Mouse (Mus musculus) cerebellum, adult 9-11 months (tissue): ENCODE data around the gene Zfp579.

Source experiments
- DNase-seq: peaks from one replicate; pipeline ENCODE4 v3.0.0; 2022

The Zfp579 gene

DNA sequence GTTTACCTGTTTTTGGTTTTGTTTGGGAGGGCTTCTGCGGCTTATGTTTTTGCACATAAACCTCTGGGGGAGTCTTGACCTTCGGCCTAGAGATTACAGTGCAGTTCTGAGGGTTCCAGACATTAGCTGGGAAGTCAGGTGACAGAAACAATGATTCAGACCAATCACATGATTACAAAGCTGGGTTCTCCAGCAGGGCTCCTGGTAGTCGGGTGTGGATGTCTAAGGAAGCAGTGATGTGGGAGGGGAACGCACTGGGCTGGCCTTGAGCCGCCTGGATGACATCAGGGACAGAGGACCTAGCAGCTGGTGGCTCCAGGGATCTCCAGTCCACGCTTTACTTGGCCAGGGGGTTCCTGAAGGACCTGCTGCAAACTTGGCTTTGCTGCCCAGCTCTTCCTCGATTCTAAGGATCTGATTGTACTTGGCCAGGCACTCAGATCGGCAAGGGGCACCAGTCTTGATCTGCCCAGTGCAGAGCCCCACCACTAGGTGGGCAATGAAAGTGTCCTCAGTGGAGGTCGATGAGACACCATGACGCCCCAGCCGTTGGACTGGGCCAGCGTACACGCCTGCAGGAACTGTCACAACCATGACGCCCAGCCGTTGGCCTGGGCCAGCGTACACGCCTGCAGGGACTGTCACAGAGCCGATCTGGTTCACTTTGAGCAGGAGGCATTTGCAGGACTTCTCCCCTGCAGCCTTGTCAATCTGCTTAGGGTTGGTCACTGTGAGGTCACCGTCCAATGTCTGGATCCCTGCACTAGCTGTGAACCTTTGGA lies 45.2 kb downstream of the Zfp579 start:
- DNase-seq, result no peak

DNA sequence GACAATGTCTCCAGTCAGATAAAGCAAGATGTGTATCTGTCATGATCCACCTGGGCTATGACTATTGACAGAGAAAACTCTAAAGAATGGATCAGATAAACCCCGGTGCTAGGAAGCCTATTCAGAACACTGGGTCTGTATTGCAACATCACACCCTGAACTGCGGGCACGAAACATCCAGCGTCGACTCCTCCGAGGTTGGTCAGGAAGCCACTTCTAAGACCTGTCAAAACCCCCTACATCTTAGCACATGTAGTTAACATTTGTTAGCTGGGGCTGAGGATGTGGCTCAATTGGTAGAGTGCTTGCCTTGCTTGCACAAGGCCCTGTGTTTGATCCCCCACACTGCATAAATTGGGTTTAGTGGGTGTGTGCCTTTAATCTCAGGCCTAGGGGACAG lies 47.6 kb downstream of the Zfp579 start:
- DNase-seq, result no peak

DNA sequence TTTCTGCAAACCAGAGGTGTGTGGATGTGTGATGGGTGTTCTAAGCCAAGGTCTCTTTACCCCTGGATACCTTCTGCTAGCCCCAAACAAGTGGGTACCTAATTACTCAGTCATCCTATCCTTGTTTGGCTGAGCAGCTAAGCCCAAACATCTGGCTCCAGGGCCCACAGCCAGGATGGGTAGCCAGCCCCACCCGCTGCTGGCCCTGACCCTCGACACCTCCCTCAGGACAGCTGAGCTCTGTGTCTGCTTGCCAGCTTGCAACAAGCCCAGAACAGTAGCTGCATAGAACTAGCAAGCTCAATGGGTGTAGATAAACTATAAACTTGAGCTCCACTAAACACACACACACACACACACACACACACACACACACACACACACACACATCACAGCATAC lies 48.1 kb downstream of the Zfp579 start:
- no peak for DNase-seq

DNA sequence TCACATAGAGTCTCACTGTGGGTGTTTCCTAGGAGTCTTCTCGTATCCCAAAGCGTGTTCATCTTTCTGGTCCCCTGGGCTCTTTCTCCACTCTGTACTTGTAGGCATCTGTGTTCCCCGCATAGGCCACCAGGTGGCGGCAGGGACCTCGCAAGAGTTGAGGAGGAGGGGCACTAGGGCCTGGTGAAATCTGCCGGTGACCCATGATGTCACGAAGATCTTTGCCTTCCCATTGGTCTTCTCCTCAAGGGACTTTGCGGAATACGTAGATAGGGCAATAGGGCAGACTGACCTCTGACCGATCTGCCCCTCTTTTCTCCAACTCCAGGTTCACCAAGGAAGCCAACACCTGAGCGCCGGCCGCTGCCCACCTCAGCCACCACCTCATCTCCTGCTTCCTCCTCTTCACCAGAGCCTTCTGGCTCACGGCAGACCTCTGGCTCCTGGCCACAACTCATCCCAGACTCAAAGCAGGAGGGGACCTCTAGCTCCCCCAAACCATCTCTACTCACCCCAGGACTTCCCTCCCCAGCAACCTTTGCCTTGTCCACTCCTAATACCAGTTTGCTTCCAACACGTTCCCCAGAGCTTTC lies 52.6 kb downstream of the Zfp579 start:
- peak; percentile 96 for DNase-seq

DNA sequence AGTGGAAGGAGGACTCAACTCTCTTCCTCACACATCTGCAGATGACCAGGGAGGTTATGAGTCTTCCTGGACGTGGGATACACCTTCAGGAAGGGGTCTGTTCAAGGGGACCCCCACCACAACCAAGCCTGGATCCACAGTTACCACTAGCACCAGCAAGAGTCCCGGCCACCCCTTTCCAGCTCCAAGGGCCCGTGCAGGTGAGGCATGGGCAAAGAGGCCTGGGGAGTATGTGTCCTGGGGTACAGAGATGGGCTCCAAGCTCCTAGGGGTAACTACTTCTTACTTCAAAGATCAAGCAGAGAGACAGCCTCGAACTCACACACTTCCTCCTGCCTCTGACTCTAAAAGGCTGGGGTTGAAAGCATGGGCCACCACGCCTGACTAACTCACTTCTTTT lies 53.3 kb downstream of the Zfp579 start:
- peak; percentile 42 for DNase-seq

DNA sequence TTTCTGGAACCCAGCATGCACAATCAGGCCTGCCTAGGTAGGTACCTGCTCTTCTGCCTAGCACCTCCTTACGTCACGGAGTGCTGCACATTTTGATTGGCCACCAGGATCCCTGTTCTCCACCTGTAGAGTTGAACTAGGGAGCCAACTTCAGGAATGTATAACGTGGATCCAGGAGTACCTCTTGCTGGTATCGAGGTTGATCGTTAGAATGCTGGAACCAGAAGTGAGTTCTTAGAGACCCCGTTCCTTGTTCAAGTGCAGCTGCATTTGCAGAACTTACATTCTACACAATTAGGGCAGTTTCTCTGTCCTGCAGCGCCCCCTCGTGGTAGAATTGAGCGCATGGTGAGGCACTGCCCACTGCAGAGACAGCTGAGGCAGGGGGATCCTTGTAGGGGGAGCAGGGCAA lies 55.9 kb downstream of the Zfp579 start:
- peak; percentile 83 for DNase-seq

DNA sequence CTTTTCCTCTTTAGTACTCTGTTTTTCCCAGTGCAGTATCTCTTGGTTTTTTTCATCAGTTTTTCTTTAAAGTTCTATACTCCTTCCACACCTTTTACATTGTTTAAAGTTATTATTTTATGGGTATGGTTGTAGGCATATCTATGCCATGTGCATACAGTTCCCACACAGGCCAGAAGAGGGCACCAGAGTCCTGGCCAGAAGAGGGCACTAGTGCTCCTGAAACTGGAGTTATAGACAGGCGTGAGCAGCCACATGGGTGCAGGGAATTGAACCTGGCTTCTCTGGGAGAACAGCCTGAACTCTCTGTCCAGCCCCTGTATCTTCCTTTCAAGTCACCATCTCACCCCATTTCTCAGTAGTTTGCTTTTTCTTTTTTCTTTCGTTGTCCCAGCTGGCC lies 57.5 kb downstream of the Zfp579 start:
- DNase-seq, result peak; percentile 65

DNA sequence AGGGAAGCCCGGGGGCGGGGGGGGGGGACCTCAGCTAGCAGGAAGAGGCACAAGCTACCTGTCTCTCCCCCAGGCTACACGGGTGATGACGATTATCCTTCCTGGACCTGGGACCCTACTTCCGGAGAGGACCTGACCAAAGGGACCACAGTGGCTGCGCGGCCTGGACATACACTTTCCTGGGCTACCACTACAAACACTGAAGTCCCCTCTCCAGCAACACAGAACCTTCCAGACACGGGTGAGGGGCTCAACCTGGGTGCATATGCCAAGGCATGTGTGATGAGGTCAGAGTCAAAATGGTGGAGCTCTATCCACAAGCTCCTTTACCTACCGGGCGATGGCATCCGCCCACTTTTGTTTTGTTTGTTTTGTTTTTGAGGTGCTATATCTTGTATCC lies 58.6 kb downstream of the Zfp579 start:
- no peak for DNase-seq

DNA sequence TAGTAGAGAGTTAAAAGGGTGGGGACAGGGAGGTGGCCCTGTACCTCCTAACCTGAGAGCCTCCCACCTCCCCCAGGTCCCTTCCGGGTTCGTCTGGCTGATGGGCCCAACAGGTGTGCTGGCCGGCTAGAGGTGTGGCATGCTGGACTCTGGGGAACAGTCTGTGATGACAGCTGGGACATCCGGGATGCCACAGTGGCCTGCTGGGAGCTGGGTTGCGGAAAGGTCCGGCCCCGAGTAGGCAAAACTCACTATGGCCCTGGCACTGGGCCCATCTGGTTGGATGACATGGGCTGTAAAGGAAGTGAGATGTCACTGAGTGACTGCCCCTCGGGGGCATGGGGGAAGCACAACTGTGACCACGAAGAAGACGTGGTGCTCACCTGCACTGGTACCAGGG lies 59.1 kb downstream of the Zfp579 start:
- DNase-seq, result no peak

DNA sequence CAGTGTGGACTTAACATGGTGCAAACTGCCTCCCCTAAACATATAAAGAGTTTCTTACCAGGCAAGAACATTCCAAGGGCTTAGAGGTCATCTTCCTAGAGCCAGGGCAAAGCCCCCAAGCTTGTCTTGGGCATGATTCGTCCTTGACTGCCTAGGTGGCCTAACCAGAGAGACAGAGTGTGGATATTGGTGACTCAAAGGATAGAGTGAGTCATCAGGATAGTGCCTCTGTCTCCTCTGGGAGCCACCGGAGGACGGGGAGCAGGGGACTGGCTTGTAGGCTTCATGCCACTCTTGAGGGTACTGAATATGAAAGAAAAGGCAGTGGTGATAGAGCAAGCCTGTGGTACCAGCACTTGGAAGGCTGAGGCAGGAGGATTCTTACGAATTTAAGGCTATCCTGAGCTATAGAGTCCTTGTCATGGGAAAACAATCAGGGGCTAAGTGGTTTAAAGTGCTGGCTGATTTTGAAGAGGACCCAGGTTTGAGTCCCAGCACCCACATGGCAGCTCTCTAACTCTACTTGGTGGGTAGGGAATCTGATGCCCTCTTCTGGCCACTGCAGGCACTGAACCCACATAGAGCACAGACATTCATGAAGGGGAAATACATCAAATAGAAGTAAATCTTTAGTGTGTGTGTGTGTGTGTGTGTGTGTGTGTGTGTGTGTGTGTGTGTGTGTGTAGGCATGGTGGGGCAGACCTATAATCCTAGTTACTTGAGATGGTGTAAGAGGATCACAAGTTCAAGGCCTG lies 61.6 kb downstream of the Zfp579 start:
- DNase-seq, result no peak
